Comparison of ENCODE assay signal across 7 mouse cellular contexts in the genomic region with DNA sequence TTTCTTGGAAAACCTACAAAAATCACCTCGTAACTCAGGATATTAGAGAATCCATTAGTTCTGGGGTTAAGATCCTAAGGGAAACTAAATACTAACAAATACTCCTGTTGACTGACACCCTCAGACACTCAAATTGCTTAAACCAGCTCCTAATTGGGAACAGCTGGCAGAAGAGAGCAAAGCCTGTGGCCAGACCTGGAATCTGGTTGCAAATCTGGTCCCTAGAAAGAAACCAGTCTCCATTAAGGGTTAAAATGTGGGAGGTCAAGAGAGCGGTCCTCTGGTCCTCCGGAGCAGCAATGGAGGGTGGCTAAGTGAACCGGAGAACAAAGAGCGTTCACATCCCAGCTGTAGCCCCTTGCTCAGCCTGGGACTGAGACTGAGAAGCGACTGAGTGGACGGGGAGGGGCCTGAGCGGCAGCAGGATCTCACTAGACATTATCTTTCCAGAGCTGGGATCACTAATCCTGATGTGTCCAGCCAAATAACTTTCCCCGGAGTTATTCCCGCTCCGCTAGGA. TPM values are rescaled to one million over a fixed set of nuclear protein-coding genes. Genes with fewer than 3 reads are reported as not detected.
DNase-seq lines count a peak whose midpoint lies in the region; ATAC-seq and TF ChIP-seq lines count a peak whose summit lies in the region.

No protein-coding gene starts in this region.

- H3K27me3 ChIP-seq in E14TG2a.4 (ENCODE audit: insufficient read depth, low read length): no peaks in the 10 kb centered on the region
- no peaks in the 10 kb centered on the region for H3K27me3 ChIP-seq in forebrain, embryonic 15.5 days

- H3K4me1 ChIP-seq in E14TG2a.4 (replicated peaks; ENCODE audit: low read depth, low read length): peaks cover 64% of the 10 kb centered on the region
- peaks cover 26% of the 10 kb centered on the region for H3K4me1 ChIP-seq in forebrain, embryonic 15.5 days

- 22% methylated on average over 11 of the region's 11 CpGs for WGBS in forebrain, embryonic 15.5 days

- ATAC-seq in forebrain, embryonic 15.5 days (replicated peaks): 0 out of 2 replicates have a peak, but pooled peaks have one; percentile 20
- ATAC-seq in megakaryocyte-erythroid progenitor cell, adult 5-6 weeks (replicated peaks; ENCODE audit: low FRiP score, low TSS enrichment, poor library complexity, severe bottlenecking): no peak

- no peak overlapping the region for H3K9ac ChIP-seq in forebrain, embryonic 15.5 days (replicated peaks)

- no peaks in the 10 kb centered on the region for H3K36me3 ChIP-seq in E14TG2a.4 (ENCODE audit: insufficient read depth, low read length)
- no peaks in the 10 kb centered on the region for H3K36me3 ChIP-seq in forebrain, embryonic 15.5 days

- peak; percentile 63 for DNase-seq in 3T3-L1 (ENCODE audit: low read depth, low spot score)
- DNase-seq in mesoderm, embryonic 11.5 days (ENCODE audit: low read depth, low spot score): peak; percentile 79
- no peak for DNase-seq in frontal cortex, postnatal 14 days (ENCODE audit: low spot score in 2 of 2)
- no peak for DNase-seq in left cerebral cortex, adult 2 months (ENCODE audit: extremely low spot score in 1 of 2, low spot score in 2 of 2)

- no peak overlapping the region for H3K4me2 ChIP-seq in forebrain, embryonic 15.5 days (replicated peaks)

- H3K27ac ChIP-seq in forebrain, embryonic 15.5 days (replicated peaks): no peak overlapping the region
- H3K27ac ChIP-seq in left cerebral cortex, adult 2 months: no peak overlapping the region

- peak overlapping the region; percentile 74 for H3K4me3 ChIP-seq in E14TG2a.4 (replicated peaks; ENCODE audit: low read length)
- H3K4me3 ChIP-seq in forebrain, embryonic 15.5 days: no peak overlapping the region
- no peak overlapping the region for H3K4me3 ChIP-seq in left cerebral cortex, adult 2 months

- no peak for TF ChIP-seq CTCF in E14TG2a.4 (conservative IDR thresholded peaks at IDR 0.05; ENCODE audit: low read length)
- TF ChIP-seq CTCF in left cerebral cortex, adult 2 months (IDR thresholded peaks at IDR 0.05): no peak

- H3K9me3 ChIP-seq in E14TG2a.4 (ENCODE audit: low read length): no peaks in the 10 kb centered on the region
- H3K9me3 ChIP-seq in forebrain, embryonic 15.5 days: no peaks in the 10 kb centered on the region

- intact Hi-C loops in left cerebral cortex, adult 2 months (cut with DNase I): loop anchor here (5.0 kb wide), 2 partner anchors 104 to 136 kb away; no protein-coding TSS in a partner anchor

RNA-seq across cellular contexts. Expression of a gene that starts 51.4 kb away (rescaled TPM):
- polyA plus RNA-seq in forebrain, embryonic 15.5 days (2015; fragmentation: Nextera tagmentation; extraction: Ambion mirVana): 3.4 and 3.8 TPM in 2 replicates
- total RNA-seq in megakaryocyte-erythroid progenitor cell, adult 5-6 weeks (2014; fragmentation: Nextera tagmentation): not detected in 2 replicates
- not detected in 2 replicates for total RNA-seq in megakaryocyte-erythroid progenitor cell, adult 5-6 weeks (2017)
- total RNA-seq in left cerebral cortex, adult 2 months (2021): 10 to 100 TPM; 39.7 to 40.7 TPM

Comparison
In these comparisons a context has a peak if more than half of its experiments do, and no peak if none do; other contexts are left out.
1. DNase-seq: peak in 3T3-L1 (single experiment) and mesoderm, embryonic 11.5 days (single experiment); none in frontal cortex, postnatal 14 days (0 of 2) and left cerebral cortex, adult 2 months (0 of 2).
2. RNA of a gene that starts 51.4 kb away (total RNA-seq): 39.7 to 40.7 TPM in left cerebral cortex, adult 2 months; not detected in megakaryocyte-erythroid progenitor cell, adult 5-6 weeks; every median in the first group is over 10 times any median in the second.